Mouse (Mus musculus) liver, postnatal 0 days (tissue): Measurements from ENCODE around the gene Myo1d. TPM values are rescaled to one million over a fixed set of nuclear protein-coding genes. Genes with fewer than 3 reads are reported as not detected.

ENCODE experiments used
- ATAC-seq: fragments of 200-750 bp; cut with Nextera tagmentation; 2 replicates; pipeline ENCODE4 v1.8.0; 2017; ENCODE audit warnings: mild to moderate bottlenecking, moderate library complexity
- DNase-seq: peaks from one replicate; pipeline ENCODE4 v3.0.0-alpha.2; 2016
- H3K27ac ChIP-seq: fragments of 300-500 bp; sonication (generic); 2 replicates; pipeline ENCODE4 v1.5.1; 2014; ENCODE audit warnings: antibody characterized with exemption, moderate library complexity, mild to moderate bottlenecking, low read depth
- H3K27me3 ChIP-seq: fragments of 300-500 bp; sonication (generic); 2 replicates; pipeline ENCODE4 v1.6.1; 2014; ENCODE audit warnings: low read length, control low read depth, mixed read lengths; ENCODE audit not compliant: insufficient read depth
- H3K36me3 ChIP-seq: fragments of 300-500 bp; sonication (generic); replicated peaks from 2 replicates; pipeline ENCODE4 v1.6.1; 2014; ENCODE audit warnings: mild to moderate bottlenecking, control low read depth, low read length, moderate library complexity, mixed read lengths; ENCODE audit not compliant: insufficient read depth
- H3K4me1 ChIP-seq: fragments of 300-500 bp; sonication (generic); 2 replicates; pipeline ENCODE4 v1.6.1; 2014; ENCODE audit warnings: antibody characterized with exemption, mild to moderate bottlenecking, control low read depth; ENCODE audit not compliant: insufficient read depth
- H3K4me2 ChIP-seq: fragments of 300-500 bp; sonication (generic); 2 replicates; pipeline ENCODE4 v1.6.1; 2014; ENCODE audit warnings: low read depth, mild to moderate bottlenecking, low read length, moderate library complexity, mixed read lengths
- H3K4me3 ChIP-seq: fragments of 300-500 bp; sonication (generic); 2 replicates; pipeline ENCODE4 v1.5.1; 2014; ENCODE audit warnings: low read depth, low read length
- H3K9ac ChIP-seq: fragments of 300-500 bp; sonication (generic); replicated peaks from 2 replicates; pipeline ENCODE4 v1.6.1; 2014; ENCODE audit warnings: mild to moderate bottlenecking, moderate library complexity
- H3K9me3 ChIP-seq: fragments of 300-500 bp; sonication (generic); 2 replicates; pipeline ENCODE4 v1.6.1; 2016; ENCODE audit warnings: mild to moderate bottlenecking, control low read depth, low read length, mixed read lengths
- CTCF ChIP-seq: sonication (generic); IDR thresholded peaks from 2 replicates; pipeline ENCODE4 v1.5.1; 2016; ENCODE audit warnings: antibody characterized with exemption, low read depth
- WGBS: fragments of 180-500 bp; shearing (Covaris S2); extraction: QIAGEN DNeasy Blood & Tissue Kit; methylation state at CpG from one replicate; pipeline ENCODE4 v1.1.7; 2014; ENCODE audit not compliant: insufficient replicate concordance; 5-methylcytosine and 5-hydroxymethylcytosine counted together
- polyA plus RNA-seq: library from polyadenylated mRNA; unstranded; fragments of >200 nt; fragmentation: Nextera tagmentation; extraction: Ambion mirVana; gene quantifications from 2 replicates; pipeline ENCODE4 v1.2.1, GENCODE M21; 2015

Gene Myo1d
- polyA plus RNA-seq, 1 experiment from 2014 or later, result 4.6 TPM

- DNase-seq (no peak), ATAC-seq (no peak)
- no peaks in the 10 kb centered on the region for H3K9me3 ChIP-seq
- WGBS, result 86% methylated on average over 3 of the region's 3 CpGs
- no peaks in the 10 kb centered on the region for H3K27me3 ChIP-seq
- H3K4me1 ChIP-seq, result peaks cover 3% of the 10 kb centered on the region; the same call in 1 of the 2 replicates
- H3K9ac ChIP-seq, result no peak overlapping the region
- H3K27ac ChIP-seq, result no peak overlapping the region
- H3K4me3 ChIP-seq, result no peak overlapping the region
- no peak overlapping the region for H3K4me2 ChIP-seq
- peaks cover 60% of the 10 kb centered on the region for H3K36me3 ChIP-seq
- no peak for TF ChIP-seq CTCF
These were observed 332.9 kb downstream of the Myo1d start for GRCm38 (mm10) chr11:80446916-80447315.

Other genes starting within 250 kb of the Myo1d start
- 19.7 and 21.5 TPM in 2 replicates for gene Tmem98, start 30.1 kb upstream of the Myo1d start, polyA plus RNA-seq
- not detected in 2 replicates for gene Spaca3, start 78.3 kb upstream of the Myo1d start, polyA plus RNA-seq